Mouse (Mus musculus) small intestine, adult 2 months (tissue): ENCODE results near the gene Kndc1.

Experiments
- CTCF ChIP-seq: fragments of 200-500 bp; IDR thresholded peaks from 2 replicates; pipeline ENCODE4 v1.5.1; 2012; ENCODE audit warnings: low read depth, mild to moderate bottlenecking, control low read depth, inconsistent platforms, low read length, moderate library complexity, mixed read lengths; ENCODE audit not compliant: insufficient replicate concordance, insufficient read length; ENCODE audit errors: extremely low read depth
- POLR2A ChIP-seq: fragments of 200-500 bp; IDR thresholded peaks from 2 replicates; pipeline ENCODE4 v1.6.1; 2012; ENCODE audit warnings: low read depth, mild to moderate bottlenecking, control low read depth, inconsistent platforms, low read length, moderate library complexity

GRCm38 (mm10) chr7:139971436-139971835, 76.9 kb downstream of the Kndc1 start:
- TF ChIP-seq POLR2A (no peak), CTCF (no peak)
